Mouse (Mus musculus): ENCODE results near the gene Adgrl3. TPM values are rescaled to one million over a fixed set of nuclear protein-coding genes. Genes with fewer than 3 reads are reported as not detected.

The Adgrl3 gene
- polyA plus RNA-seq, 1 experiment = 0.36 TPM

GRCm38 (mm10) chr5:81064026-81064425 is 44.1 kb downstream of the Adgrl3 start:
- H3K27me3 ChIP-seq (ENCODE audit: control insufficient read depth, insufficient read depth, low read length, poor library complexity, severe bottlenecking) = no peaks in the 10 kb centered on the region
- no peak overlapping the region for H3K27ac ChIP-seq (ENCODE audit: insufficient read depth, low read length)
- H3K36me3 ChIP-seq (ENCODE audit: control insufficient read depth, insufficient read depth, low read length, poor library complexity, severe bottlenecking) = no peaks in the 10 kb centered on the region
- no peak for TF ChIP-seq POLR2A (IDR thresholded peaks at IDR 0.05; ENCODE audit: insufficient read depth, low read length)
- TF ChIP-seq EP300 (IDR thresholded peaks at IDR 0.05; ENCODE audit: insufficient read depth, low read depth, low read length) = no peak
- no peak for TF ChIP-seq CTCF (IDR thresholded peaks at IDR 0.05; ENCODE audit: low read depth, low read length)
- no peaks in the 10 kb centered on the region for H3K9me3 ChIP-seq (replicated peaks; ENCODE audit: control insufficient read depth, insufficient read depth, low read length, poor library complexity, severe bottlenecking)
- no peak overlapping the region for H3K4me3 ChIP-seq (ENCODE audit: low read depth, low read length)
- H3K9ac ChIP-seq (ENCODE audit: low read depth, poor library complexity, severe bottlenecking) = no peak overlapping the region
- H3K4me1 ChIP-seq (ENCODE audit: control insufficient read depth, insufficient read depth, low read length) = no peaks in the 10 kb centered on the region

- no peak for TF ChIP-seq EP300 (IDR thresholded peaks at IDR 0.05; ENCODE audit: insufficient read depth, low read depth, low read length)
- TF ChIP-seq POLR2A (IDR thresholded peaks at IDR 0.05; ENCODE audit: insufficient read depth, low read length) = no peak
- TF ChIP-seq CTCF (IDR thresholded peaks at IDR 0.05; ENCODE audit: low read depth, low read length) = no peak
- Histone ChIP-seq H3K9me3 (replicated peaks; ENCODE audit: control insufficient read depth, insufficient read depth, low read length, poor library complexity, severe bottlenecking) (no peaks in the 10 kb centered on the region), H3K36me3 (ENCODE audit: control insufficient read depth, insufficient read depth, low read length, poor library complexity, severe bottlenecking) (no peaks in the 10 kb centered on the region), H3K27me3 (ENCODE audit: control insufficient read depth, insufficient read depth, low read length, poor library complexity, severe bottlenecking) (no peaks in the 10 kb centered on the region), H3K4me1 (ENCODE audit: control insufficient read depth, insufficient read depth, low read length) (no peaks in the 10 kb centered on the region), H3K27ac (ENCODE audit: insufficient read depth, low read length) (no peak overlapping the region), H3K4me3 (ENCODE audit: low read depth, low read length) (no peak overlapping the region), H3K9ac (ENCODE audit: low read depth, poor library complexity, severe bottlenecking) (no peak overlapping the region)
Measured at GRCm38 (mm10) chr5:81068173-81068572, 48.2 kb downstream of the Adgrl3 start.

DNA sequence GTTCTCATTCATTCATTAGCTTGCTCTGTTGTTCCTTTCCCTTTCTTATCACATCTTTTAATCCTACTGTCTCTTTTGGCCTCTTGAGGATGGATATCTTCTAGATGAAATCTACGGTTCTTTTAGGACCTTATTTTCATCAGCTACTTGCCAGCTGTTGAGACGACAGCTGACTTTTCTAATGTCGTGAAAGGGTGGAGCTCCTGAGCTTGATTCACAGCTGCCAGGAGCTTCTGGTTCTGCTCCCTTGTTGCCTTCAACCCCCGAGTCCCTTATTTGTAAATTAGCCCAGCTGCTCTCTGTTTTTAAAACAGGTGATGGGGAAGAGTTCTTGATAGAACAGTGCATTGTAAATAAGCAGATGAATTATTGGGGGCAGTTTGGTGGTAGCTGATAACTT is 48.9 kb downstream of the Adgrl3 start:
- no peaks in the 10 kb centered on the region for H3K36me3 ChIP-seq (ENCODE audit: control insufficient read depth, insufficient read depth, low read length, poor library complexity, severe bottlenecking)
- TF ChIP-seq POLR2A (IDR thresholded peaks at IDR 0.05; ENCODE audit: insufficient read depth, low read length) (no peak), CTCF (IDR thresholded peaks at IDR 0.05; ENCODE audit: low read depth, low read length) (no peak), EP300 (IDR thresholded peaks at IDR 0.05; ENCODE audit: insufficient read depth, low read depth, low read length) (no peak)
- H3K4me3 ChIP-seq (ENCODE audit: low read depth, low read length) = no peak overlapping the region
- no peaks in the 10 kb centered on the region for H3K4me1 ChIP-seq (ENCODE audit: control insufficient read depth, insufficient read depth, low read length)
- no peaks in the 10 kb centered on the region for H3K27me3 ChIP-seq (ENCODE audit: control insufficient read depth, insufficient read depth, low read length, poor library complexity, severe bottlenecking)
- no peak overlapping the region for H3K9ac ChIP-seq (ENCODE audit: low read depth, poor library complexity, severe bottlenecking)
- H3K9me3 ChIP-seq (replicated peaks; ENCODE audit: control insufficient read depth, insufficient read depth, low read length, poor library complexity, severe bottlenecking) = no peaks in the 10 kb centered on the region
- H3K27ac ChIP-seq (ENCODE audit: insufficient read depth, low read length) = no peak overlapping the region

GRCm38 (mm10) chr5:81072888-81073287 is 53.0 kb downstream of the Adgrl3 start:
- no peak overlapping the region for H3K4me3 ChIP-seq (ENCODE audit: low read depth, low read length)
- TF ChIP-seq POLR2A (IDR thresholded peaks at IDR 0.05; ENCODE audit: insufficient read depth, low read length) (no peak), CTCF (IDR thresholded peaks at IDR 0.05; ENCODE audit: low read depth, low read length) (no peak), EP300 (IDR thresholded peaks at IDR 0.05; ENCODE audit: insufficient read depth, low read depth, low read length) (no peak)

DNA sequence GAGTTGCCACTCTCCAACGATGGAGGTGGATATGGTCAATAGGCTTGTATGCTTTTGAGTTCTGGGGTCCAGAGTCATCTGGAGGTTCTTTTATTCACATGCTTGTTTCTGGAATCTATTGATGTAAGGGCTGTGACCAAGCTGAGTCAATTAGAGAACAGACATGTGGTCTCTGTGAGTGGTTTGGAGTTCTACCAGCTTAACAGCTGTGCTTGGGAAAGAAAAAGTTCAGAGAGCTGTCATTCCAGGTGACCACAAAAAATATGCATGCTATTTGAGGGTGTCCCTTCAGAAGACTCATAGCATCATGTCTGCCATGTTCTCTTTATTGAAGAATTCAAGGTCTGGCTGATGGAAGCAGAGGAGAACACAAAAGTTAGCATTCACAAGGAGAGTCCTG is 53.9 kb downstream of the Adgrl3 start:
- H3K27ac ChIP-seq (ENCODE audit: insufficient read depth, low read length) = no peak overlapping the region
- no peak for TF ChIP-seq POLR2A (IDR thresholded peaks at IDR 0.05; ENCODE audit: insufficient read depth, low read length)
- no peak for TF ChIP-seq EP300 (IDR thresholded peaks at IDR 0.05; ENCODE audit: insufficient read depth, low read depth, low read length)
- TF ChIP-seq CTCF (IDR thresholded peaks at IDR 0.05; ENCODE audit: low read depth, low read length) = no peak
- no peak overlapping the region for H3K4me3 ChIP-seq (ENCODE audit: low read depth, low read length)
- no peaks in the 10 kb centered on the region for H3K4me1 ChIP-seq (ENCODE audit: control insufficient read depth, insufficient read depth, low read length)
- no peaks in the 10 kb centered on the region for H3K27me3 ChIP-seq (ENCODE audit: control insufficient read depth, insufficient read depth, low read length, poor library complexity, severe bottlenecking)
- no peaks in the 10 kb centered on the region for H3K9me3 ChIP-seq (replicated peaks; ENCODE audit: control insufficient read depth, insufficient read depth, low read length, poor library complexity, severe bottlenecking)
- H3K9ac ChIP-seq (ENCODE audit: low read depth, poor library complexity, severe bottlenecking) = no peak overlapping the region
- no peaks in the 10 kb centered on the region for H3K36me3 ChIP-seq (ENCODE audit: control insufficient read depth, insufficient read depth, low read length, poor library complexity, severe bottlenecking)

More at GRCm38 (mm10) chr5:81072888-81073287, 53.0 kb downstream of the Adgrl3 start:
- H3K9me3 ChIP-seq (replicated peaks; ENCODE audit: control insufficient read depth, insufficient read depth, low read length, poor library complexity, severe bottlenecking) = no peaks in the 10 kb centered on the region
- H3K36me3 ChIP-seq (ENCODE audit: control insufficient read depth, insufficient read depth, low read length, poor library complexity, severe bottlenecking) = no peaks in the 10 kb centered on the region
- H3K27me3 ChIP-seq (ENCODE audit: control insufficient read depth, insufficient read depth, low read length, poor library complexity, severe bottlenecking) = no peaks in the 10 kb centered on the region
- H3K4me1 ChIP-seq (ENCODE audit: control insufficient read depth, insufficient read depth, low read length) = no peaks in the 10 kb centered on the region
- H3K27ac ChIP-seq (ENCODE audit: insufficient read depth, low read length) = no peak overlapping the region
- H3K9ac ChIP-seq (ENCODE audit: low read depth, poor library complexity, severe bottlenecking) = no peak overlapping the region

DNA sequence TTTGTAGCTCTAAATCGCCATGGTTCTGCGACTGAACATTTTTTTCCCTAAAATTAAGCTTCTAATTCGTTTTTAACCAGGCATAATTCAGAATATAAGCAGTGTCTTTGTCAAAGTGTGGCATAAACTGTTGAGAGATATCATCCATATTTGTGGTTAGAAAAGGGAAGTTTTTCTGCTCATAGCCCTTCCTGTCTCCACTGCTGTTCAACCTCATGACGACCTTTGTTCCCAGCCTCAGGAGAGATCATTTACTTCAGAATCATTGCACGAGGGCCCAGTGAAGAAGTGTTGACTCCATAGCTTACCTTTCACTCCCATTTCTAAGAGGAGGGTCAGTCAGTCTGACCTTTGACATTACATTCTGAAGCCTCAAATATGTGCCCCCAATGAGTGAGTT is 56.4 kb downstream of the Adgrl3 start:
- no peaks in the 10 kb centered on the region for H3K36me3 ChIP-seq (ENCODE audit: control insufficient read depth, insufficient read depth, low read length, poor library complexity, severe bottlenecking)
- TF ChIP-seq EP300 (IDR thresholded peaks at IDR 0.05; ENCODE audit: insufficient read depth, low read depth, low read length) (no peak), CTCF (IDR thresholded peaks at IDR 0.05; ENCODE audit: low read depth, low read length) (no peak), POLR2A (IDR thresholded peaks at IDR 0.05; ENCODE audit: insufficient read depth, low read length) (no peak)
- no peak overlapping the region for H3K4me3 ChIP-seq (ENCODE audit: low read depth, low read length)
- H3K4me1 ChIP-seq (ENCODE audit: control insufficient read depth, insufficient read depth, low read length) = no peaks in the 10 kb centered on the region
- no peaks in the 10 kb centered on the region for H3K9me3 ChIP-seq (replicated peaks; ENCODE audit: control insufficient read depth, insufficient read depth, low read length, poor library complexity, severe bottlenecking)
- no peak overlapping the region for H3K27ac ChIP-seq (ENCODE audit: insufficient read depth, low read length)
- H3K27me3 ChIP-seq (ENCODE audit: control insufficient read depth, insufficient read depth, low read length, poor library complexity, severe bottlenecking) = no peaks in the 10 kb centered on the region
- H3K9ac ChIP-seq (ENCODE audit: low read depth, poor library complexity, severe bottlenecking) = no peak overlapping the region
